Mouse (Mus musculus) lung, embryonic 14.5 days (tissue): Measurements from ENCODE around the gene Arid5b. TPM values are rescaled to one million over a fixed set of nuclear protein-coding genes. Genes with fewer than 3 reads are reported as not detected.

Source experiments
- ATAC-seq: fragments of 200-750 bp; cut with Nextera tagmentation; 2 replicates; pipeline ENCODE4 v1.8.0; 2017; ENCODE audit warnings: mild to moderate bottlenecking, moderate TSS enrichment, moderate library complexity; ENCODE audit not compliant: insufficient read depth
- DNase-seq: peaks from one replicate; pipeline ENCODE4 v3.0.0-alpha.2; 2015
- H3K27ac ChIP-seq: fragments of 300-500 bp; sonication (generic); 2 replicates; pipeline ENCODE4 v1.5.1; 2014; ENCODE audit warnings: low read depth, mild to moderate bottlenecking, moderate library complexity
- H3K27me3 ChIP-seq: fragments of 300-500 bp; sonication (generic); 2 replicates; pipeline ENCODE4 v1.6.1; 2014; ENCODE audit warnings: low read length, control low read depth; ENCODE audit not compliant: insufficient read depth
- H3K36me3 ChIP-seq: fragments of 300-500 bp; sonication (generic); 2 replicates; pipeline ENCODE4 v1.6.1; 2014; ENCODE audit warnings: control low read depth; ENCODE audit not compliant: insufficient read depth
- H3K4me1 ChIP-seq: fragments of 300-500 bp; sonication (generic); 2 replicates; pipeline ENCODE4 v1.6.1; 2014; ENCODE audit warnings: antibody characterized with exemption, control low read depth; ENCODE audit not compliant: insufficient read depth
- H3K4me2 ChIP-seq: fragments of 300-500 bp; sonication (generic); 2 replicates; pipeline ENCODE4 v1.6.1; 2014; ENCODE audit warnings: mild to moderate bottlenecking
- H3K4me3 ChIP-seq: fragments of 300-500 bp; sonication (generic); 2 replicates; pipeline ENCODE4 v1.5.1; 2014; ENCODE audit warnings: low read depth, low read length
- H3K9ac ChIP-seq: fragments of 300-500 bp; sonication (generic); 2 replicates; pipeline ENCODE4 v1.6.1; 2014
- H3K9me3 ChIP-seq: fragments of 300-500 bp; sonication (generic); 2 replicates; pipeline ENCODE4 v1.6.1; 2016; ENCODE audit warnings: low read depth, low read length, control low read depth
- CTCF ChIP-seq: IDR thresholded peaks from 2 replicates; pipeline ENCODE4 v1.5.1; 2016; ENCODE audit warnings: antibody characterized with exemption, low read depth
- WGBS: fragments of 180-500 bp; shearing (Covaris S2); extraction: QIAGEN DNeasy Blood & Tissue Kit; methylation state at CpG from one replicate; pipeline ENCODE4 v1.1.7; 2014; 5-methylcytosine and 5-hydroxymethylcytosine counted together
- polyA plus RNA-seq: library from polyadenylated mRNA; unstranded; fragments of >200 nt; fragmentation: Nextera tagmentation; extraction: Ambion mirVana; gene quantifications from 2 replicates; pipeline ENCODE4 v1.2.1, GENCODE M21; 2014

Gene Arid5b
- polyA plus RNA-seq, 1 experiment from 2014 or later = 41.2 TPM

DNA sequence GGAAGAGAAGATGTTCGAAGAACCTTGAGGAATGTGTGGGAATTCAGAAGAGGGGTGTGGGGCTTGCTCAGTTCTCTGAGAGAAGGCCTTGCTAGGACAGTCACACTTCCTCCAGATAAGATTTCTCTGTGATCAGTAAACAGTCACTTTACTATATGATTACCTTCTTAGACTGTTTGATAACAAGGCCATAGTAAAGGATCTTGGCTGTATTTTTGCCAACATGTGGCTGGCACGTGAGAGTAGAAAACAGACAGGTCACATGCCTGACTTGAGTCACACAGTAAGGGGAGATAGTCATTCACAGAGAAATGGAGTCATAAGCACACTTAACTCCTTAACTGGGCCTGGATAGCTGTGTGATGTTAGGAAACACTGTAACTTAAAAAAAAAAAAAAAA, 151.4 kb downstream of the Arid5b start:
- TF ChIP-seq CTCF = no peak
- DNase-seq (no peak), ATAC-seq (no peak)
- 37% methylated on average over 2 of the region's 2 CpGs for WGBS
- H3K4me2 ChIP-seq = no peak overlapping the region
- peaks cover 18% of the 10 kb centered on the region for H3K4me1 ChIP-seq
- H3K27me3 ChIP-seq = no peaks in the 10 kb centered on the region
- H3K9me3 ChIP-seq = no peaks in the 10 kb centered on the region
- H3K4me3 ChIP-seq = no peak overlapping the region
- H3K9ac ChIP-seq = no peak overlapping the region
- H3K36me3 ChIP-seq = peaks cover 44% of the 10 kb centered on the region
- peak overlapping the region; percentile 37; the same call in 1 of the 2 replicates for H3K27ac ChIP-seq

- H3K9me3 ChIP-seq = no peaks in the 10 kb centered on the region
- peaks cover 44% of the 10 kb centered on the region for H3K36me3 ChIP-seq
- 69% methylated on average over 2 of the region's 2 CpGs for WGBS
- no peak overlapping the region for H3K4me2 ChIP-seq
- TF ChIP-seq CTCF = no peak
- no peaks in the 10 kb centered on the region for H3K27me3 ChIP-seq
- no peak for ATAC-seq
- no peak overlapping the region for H3K9ac ChIP-seq
- H3K4me1 ChIP-seq = peaks cover 18% of the 10 kb centered on the region
- no peak overlapping the region for H3K4me3 ChIP-seq
- no peak for DNase-seq
- H3K27ac ChIP-seq = 0 out of 2 replicates have a peak overlapping the region, but pooled peaks have one; percentile 37
Measured at GRCm38 (mm10) chr10:68126551-68126950, 152.0 kb downstream of the Arid5b start.

- Histone ChIP-seq H3K36me3 (peaks cover 44% of the 10 kb centered on the region), H3K27ac (no peak overlapping the region), H3K4me3 (no peak overlapping the region), H3K9ac (no peak overlapping the region), H3K9me3 (no peaks in the 10 kb centered on the region), H3K4me1 (peaks cover 18% of the 10 kb centered on the region), H3K27me3 (no peaks in the 10 kb centered on the region), H3K4me2 (no peak overlapping the region)
- WGBS = 48% methylated on average over 8 of the region's 8 CpGs
- no peak for TF ChIP-seq CTCF
- DNase-seq (peak; percentile 61), ATAC-seq (peak; percentile 42; the same call in 1 of the 2 replicates)
Measured at GRCm38 (mm10) chr10:68125919-68126550, 152.5 kb downstream of the Arid5b start.

DNA sequence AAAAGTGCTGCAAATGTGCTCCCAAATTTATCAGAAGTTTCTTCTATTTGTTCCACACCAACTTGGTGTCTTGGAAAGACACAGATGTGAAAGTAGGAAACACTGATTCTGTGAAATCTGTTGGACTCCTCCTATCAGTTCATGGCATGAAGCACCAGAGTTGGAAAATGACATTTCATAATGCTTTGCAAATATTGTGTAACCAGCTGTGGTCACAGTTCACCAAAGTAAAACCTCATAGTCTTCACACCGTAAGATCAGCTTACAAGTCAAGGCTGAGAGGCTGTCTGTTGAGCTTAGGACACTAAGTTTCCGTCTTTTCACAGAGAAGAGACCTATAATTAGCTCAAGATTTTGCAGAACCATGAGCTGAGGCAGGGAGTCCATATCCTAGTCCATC, 153.6 kb downstream of the Arid5b start:
- DNase-seq (no peak), ATAC-seq (no peak)
- Histone ChIP-seq H3K27ac (no peak overlapping the region), H3K9ac (no peak overlapping the region), H3K4me2 (no peak overlapping the region), H3K4me1 (peaks cover 12% of the 10 kb centered on the region), H3K9me3 (no peaks in the 10 kb centered on the region), H3K36me3 (peaks cover 44% of the 10 kb centered on the region; the same call in 1 of the 2 replicates), H3K4me3 (no peak overlapping the region), H3K27me3 (no peaks in the 10 kb centered on the region)
- no peak for TF ChIP-seq CTCF
- WGBS = 75% methylated on average over 2 of the region's 2 CpGs

- peaks cover 49% of the 10 kb centered on the region; the same call in 1 of the 2 replicates for H3K36me3 ChIP-seq
Measured at GRCm38 (mm10) chr10:68123446-68123845, 155.1 kb downstream of the Arid5b start.

GRCm38 (mm10) chr10:68121960-68122359, 156.6 kb downstream of the Arid5b start:
- Histone ChIP-seq H3K27me3 (no peaks in the 10 kb centered on the region), H3K36me3 (peaks cover 57% of the 10 kb centered on the region), H3K9me3 (no peaks in the 10 kb centered on the region), H3K4me3 (no peak overlapping the region), H3K4me2 (no peak overlapping the region), H3K4me1 (peaks cover 4% of the 10 kb centered on the region), H3K27ac (no peak overlapping the region), H3K9ac (no peak overlapping the region)
- 77% methylated on average over 4 of the region's 4 CpGs for whole genome bisulfite sequencing
- ATAC-seq = no peak
- no peak for DNase-seq
- TF ChIP-seq CTCF = no peak

More at GRCm38 (mm10) chr10:68123446-68123845, 155.1 kb downstream of the Arid5b start:
- H3K4me3 ChIP-seq = no peak overlapping the region
- no peak for TF ChIP-seq CTCF
- peaks cover 7% of the 10 kb centered on the region for H3K4me1 ChIP-seq
- ATAC-seq (no peak), DNase-seq (no peak)
- no peak overlapping the region for H3K9ac ChIP-seq
- H3K27me3 ChIP-seq = no peaks in the 10 kb centered on the region
- no peak overlapping the region for H3K27ac ChIP-seq
- no peak overlapping the region for H3K4me2 ChIP-seq
- no peaks in the 10 kb centered on the region for H3K9me3 ChIP-seq
- WGBS = 86% methylated on average over 4 of the region's 4 CpGs

- no peaks in the 10 kb centered on the region for H3K9me3 ChIP-seq
- peaks cover 61% of the 10 kb centered on the region for H3K36me3 ChIP-seq
- no peak overlapping the region for H3K9ac ChIP-seq
- H3K4me3 ChIP-seq = no peak overlapping the region
- no peaks in the 10 kb centered on the region for H3K27me3 ChIP-seq
- no peak for TF ChIP-seq CTCF
- no peak overlapping the region for H3K4me2 ChIP-seq
- H3K4me1 ChIP-seq = peaks cover 2% of the 10 kb centered on the region; the same call in 1 of the 2 replicates
- ATAC-seq = no peak
- H3K27ac ChIP-seq = no peak overlapping the region
- WGBS = 94% methylated on average over 2 of the region's 2 CpGs
- DNase-seq = no peak
Measured at GRCm38 (mm10) chr10:68121251-68121650, 157.3 kb downstream of the Arid5b start.
